Mouse (Mus musculus) forebrain, embryonic 15.5 days (tissue): ENCODE data around the gene Vstm2l. TPM values are rescaled to one million over a fixed set of nuclear protein-coding genes. Genes with fewer than 3 reads are reported as not detected.

Experiments used
- polyA plus RNA-seq: library from polyadenylated mRNA; unstranded; fragments of >200 nt; fragmentation: Nextera tagmentation; extraction: Ambion mirVana; gene quantifications from 2 replicates; pipeline ENCODE4 v1.2.1, GENCODE M21; 2015

The Vstm2l gene
- polyA plus RNA-seq, 1 experiment from 2014 or later: 7.7 TPM

Other genes starting within 250 kb of the Vstm2l start
- 81.1 and 82.5 TPM in 2 replicates for gene Ctnnbl1, start 177.3 kb upstream of the Vstm2l start, polyA plus RNA-seq
- gene Tti1, start 113.8 kb downstream of the Vstm2l start, polyA plus RNA-seq: 21.3 and 22.2 TPM in 2 replicates
- gene Rprd1b, start 113.8 kb downstream of the Vstm2l start, polyA plus RNA-seq: 38.9 and 44.1 TPM in 2 replicates
- 4.7 and 5.0 TPM in 2 replicates for gene Tgm2, start 231.8 kb downstream of the Vstm2l start, polyA plus RNA-seq